Mouse (Mus musculus) embryonic facial prominence, embryonic 10.5 days (tissue): ENCODE data around the gene Eaf1. TPM values are rescaled to one million over a fixed set of nuclear protein-coding genes. Genes with fewer than 3 reads are reported as not detected.

Experiments
- DNase-seq: peaks from one replicate; pipeline ENCODE4 v3.0.0-alpha.2; 2017; ENCODE audit warnings: low spot score
- H3K27ac ChIP-seq: fragments of 300-500 bp; sonication (generic); replicated peaks from 2 replicates; pipeline ENCODE4 v1.5.1; 2016; ENCODE audit warnings: mild to moderate bottlenecking
- H3K27me3 ChIP-seq: fragments of 300-500 bp; sonication (generic); replicated peaks from 2 replicates; pipeline ENCODE4 v1.6.1; 2016; ENCODE audit warnings: low read depth, mild to moderate bottlenecking; ENCODE audit not compliant: poor library complexity, severe bottlenecking
- H3K36me3 ChIP-seq: fragments of 300-500 bp; sonication (generic); replicated peaks from 2 replicates; pipeline ENCODE4 v1.6.1; 2016; ENCODE audit warnings: mild to moderate bottlenecking, moderate library complexity
- H3K4me1 ChIP-seq: fragments of 300-500 bp; sonication (generic); 2 replicates; pipeline ENCODE4 v1.6.1; 2016
- H3K4me3 ChIP-seq: fragments of 300-500 bp; sonication (generic); 2 replicates; pipeline ENCODE4 v1.5.1; 2016; ENCODE audit warnings: mild to moderate bottlenecking, moderate library complexity
- H3K9me3 ChIP-seq: fragments of 300-500 bp; sonication (generic); 2 replicates; pipeline ENCODE4 v1.6.1; 2016; ENCODE audit warnings: mild to moderate bottlenecking
- WGBS: fragments of 180-500 bp; shearing (Covaris S2); methylation state at CpG from one replicate; pipeline ENCODE4 v1.1.7; 2016; 5-methylcytosine and 5-hydroxymethylcytosine counted together
- polyA plus RNA-seq: library from polyadenylated mRNA; unstranded; fragments of >200 nt; fragmentation: Nextera tagmentation; extraction: Ambion mirVana; gene quantifications from 2 replicates; pipeline ENCODE4 v1.2.1, GENCODE M21; 2016

Eaf1 gene
- polyA plus RNA-seq, 1 experiment from 2014 or later, result 32.6 TPM

DNA sequence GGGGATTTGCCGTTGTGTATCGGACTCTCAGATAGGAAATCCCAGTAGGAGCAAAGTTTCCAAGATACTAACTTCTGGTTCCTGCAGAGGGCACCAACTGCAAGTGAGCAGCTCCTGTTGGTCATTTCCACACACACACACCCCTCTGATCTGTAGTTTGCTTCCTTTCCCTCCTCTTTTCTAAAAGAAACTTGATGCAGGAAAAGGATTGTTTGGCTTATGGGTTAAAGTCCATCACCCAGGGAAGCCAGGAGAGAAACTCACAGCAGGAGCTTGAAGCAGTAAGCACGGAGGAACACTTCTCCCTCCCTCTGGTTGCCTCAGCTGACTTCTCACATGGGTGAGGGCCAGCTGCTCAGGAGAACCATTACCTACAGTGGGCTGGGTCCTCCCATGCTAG, 25.0 kb downstream of the Eaf1 start:
- Histone ChIP-seq H3K27me3 (no peaks in the 10 kb centered on the region), H3K36me3 (peaks cover 2% of the 10 kb centered on the region; the same call in 1 of the 2 replicates), H3K27ac (no peak overlapping the region; the same call in 1 of the 2 replicates), H3K4me3 (no peak overlapping the region), H3K9me3 (peaks cover 6% of the 10 kb centered on the region; the same call in 1 of the 2 replicates), H3K4me1 (peaks cover 12% of the 10 kb centered on the region)
- no peak for DNase-seq
- WGBS, result 42% methylated on average over 3 of the region's 3 CpGs

DNA sequence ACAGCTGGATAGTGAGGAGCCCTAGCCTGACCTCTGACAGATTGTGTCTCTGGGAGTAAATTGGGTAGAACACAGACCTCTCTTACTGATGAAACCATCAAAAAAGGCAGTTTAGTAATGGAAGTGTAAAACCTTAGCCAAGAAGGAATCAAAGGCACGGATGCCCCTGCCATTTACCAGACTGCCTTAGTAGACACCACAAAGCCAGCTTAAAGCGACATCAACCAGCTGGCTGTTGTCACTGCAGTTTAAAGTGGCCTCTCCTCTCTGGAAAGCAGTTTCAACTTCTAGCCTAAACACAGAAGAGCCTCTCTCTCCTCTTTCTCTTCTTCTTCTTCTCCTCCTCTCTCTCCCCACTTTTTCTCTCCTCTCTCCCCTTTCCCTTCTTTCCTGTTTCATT, 27.1 kb downstream of the Eaf1 start:
- no peak overlapping the region for H3K27ac ChIP-seq
- no peaks in the 10 kb centered on the region for H3K9me3 ChIP-seq
- WGBS, result 82% methylated on average over 2 of the region's 2 CpGs
- no peaks in the 10 kb centered on the region for H3K36me3 ChIP-seq
- H3K4me1 ChIP-seq, result peaks cover 12% of the 10 kb centered on the region
- DNase-seq, result no peak
- H3K4me3 ChIP-seq, result no peak overlapping the region
- H3K27me3 ChIP-seq, result no peaks in the 10 kb centered on the region

GRCm38 (mm10) chr14:31525040-31525810, 31.0 kb downstream of the Eaf1 start:
- H3K9me3 ChIP-seq, result no peaks in the 10 kb centered on the region
- no peak overlapping the region for H3K4me3 ChIP-seq
- 78% methylated on average over 7 of the region's 7 CpGs for WGBS
- peaks cover 10% of the 10 kb centered on the region for H3K4me1 ChIP-seq
- H3K27me3 ChIP-seq, result no peaks in the 10 kb centered on the region
- DNase-seq, result no peak
- H3K36me3 ChIP-seq, result no peaks in the 10 kb centered on the region
- no peak overlapping the region for H3K27ac ChIP-seq

DNA sequence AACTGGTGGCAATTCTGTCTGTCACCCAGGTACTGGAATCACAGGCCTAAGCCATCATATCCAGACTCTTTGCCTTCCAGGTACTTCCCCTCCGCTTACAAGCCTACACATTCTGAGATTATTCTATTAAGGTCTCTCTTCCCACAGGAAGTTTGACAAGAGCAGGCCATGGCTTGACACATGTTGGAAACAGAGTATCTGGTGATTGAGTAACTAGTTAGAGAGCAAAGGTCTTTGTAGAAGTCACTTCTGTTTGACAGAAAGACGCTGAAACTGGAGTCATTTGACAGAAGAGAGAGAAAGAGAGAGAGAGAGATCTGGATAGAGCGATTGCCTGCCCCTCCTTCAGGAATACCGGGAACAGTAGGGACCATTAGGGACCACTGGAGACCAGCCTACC, 36.6 kb downstream of the Eaf1 start:
- no peak for DNase-seq
- WGBS, result 91% methylated on average over 4 of the region's 4 CpGs
- 0 out of 2 replicates have a peak overlapping the region, but pooled peaks have one; percentile 73 for H3K27ac ChIP-seq
- H3K4me1 ChIP-seq, result peaks cover 35% of the 10 kb centered on the region
- no peaks in the 10 kb centered on the region for H3K36me3 ChIP-seq
- H3K27me3 ChIP-seq, result no peaks in the 10 kb centered on the region
- H3K4me3 ChIP-seq, result no peak overlapping the region
- no peaks in the 10 kb centered on the region for H3K9me3 ChIP-seq

DNA sequence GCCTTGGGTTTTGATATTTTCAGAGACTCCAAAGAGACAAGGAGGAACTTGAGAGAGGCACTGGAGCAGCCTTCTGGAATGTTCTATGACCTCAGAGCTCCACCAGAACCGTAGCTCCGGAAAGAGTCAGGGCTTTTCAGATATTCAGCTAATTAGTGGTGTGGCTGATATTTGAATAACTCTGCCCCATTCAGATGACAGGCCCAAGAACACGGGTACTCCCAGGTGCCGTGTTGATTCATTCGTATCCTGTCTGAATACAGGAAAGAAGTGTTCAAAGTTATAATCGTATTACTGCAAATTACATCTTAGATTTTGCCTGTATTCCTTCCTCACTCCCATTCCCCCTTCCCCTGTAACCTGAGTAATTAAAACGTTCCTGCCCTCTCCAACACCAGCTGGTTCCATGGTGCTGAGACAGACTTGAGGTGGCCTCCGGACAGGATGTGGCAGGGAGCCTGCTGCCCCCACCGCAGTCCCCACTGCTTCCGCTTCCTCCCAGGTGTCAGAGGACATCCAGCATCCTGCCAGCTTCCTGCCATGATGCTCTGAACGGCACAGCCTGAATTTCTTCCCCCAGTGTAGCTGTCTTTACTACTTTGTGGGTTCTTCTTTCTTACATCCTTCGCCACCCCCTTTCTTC, 37.4 kb downstream of the Eaf1 start:
- no peak overlapping the region; the same call in 1 of the 2 replicates for H3K4me3 ChIP-seq
- peak; percentile 63 for DNase-seq
- WGBS, result 59% methylated on average over 12 of the region's 12 CpGs
- H3K4me1 ChIP-seq, result peaks cover 35% of the 10 kb centered on the region
- no peaks in the 10 kb centered on the region for H3K36me3 ChIP-seq
- no peaks in the 10 kb centered on the region for H3K9me3 ChIP-seq
- no peaks in the 10 kb centered on the region for H3K27me3 ChIP-seq
- peak overlapping the region; percentile 73 for H3K27ac ChIP-seq

DNA sequence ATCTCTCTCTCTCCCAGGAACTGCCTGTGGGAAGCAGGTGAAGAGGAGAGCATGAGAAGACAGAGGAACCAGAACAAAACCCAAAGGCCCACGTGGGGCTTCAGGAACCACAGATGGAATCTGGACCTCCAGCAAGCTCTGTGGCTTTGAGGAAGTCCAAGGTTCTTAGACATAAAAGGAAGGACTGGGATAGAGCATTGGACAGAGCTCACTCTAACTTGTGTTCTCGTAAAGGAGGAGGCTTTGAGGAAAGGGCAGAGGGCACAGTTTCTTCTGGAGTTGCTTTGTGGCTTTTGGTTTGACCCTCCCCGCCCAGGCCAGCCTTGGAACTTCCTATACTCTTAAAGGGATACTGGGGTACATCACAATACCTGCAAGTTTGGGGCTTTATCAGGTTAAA, 38.5 kb downstream of the Eaf1 start:
- H3K4me1 ChIP-seq, result peaks cover 34% of the 10 kb centered on the region
- H3K36me3 ChIP-seq, result no peaks in the 10 kb centered on the region
- no peak for DNase-seq
- no peaks in the 10 kb centered on the region for H3K9me3 ChIP-seq
- H3K27ac ChIP-seq, result peak overlapping the region; percentile 52; the same call in 1 of the 2 replicates
- WGBS, result 58% methylated on average over 3 of the region's 3 CpGs
- no peaks in the 10 kb centered on the region for H3K27me3 ChIP-seq
- no peak overlapping the region for H3K4me3 ChIP-seq

DNA sequence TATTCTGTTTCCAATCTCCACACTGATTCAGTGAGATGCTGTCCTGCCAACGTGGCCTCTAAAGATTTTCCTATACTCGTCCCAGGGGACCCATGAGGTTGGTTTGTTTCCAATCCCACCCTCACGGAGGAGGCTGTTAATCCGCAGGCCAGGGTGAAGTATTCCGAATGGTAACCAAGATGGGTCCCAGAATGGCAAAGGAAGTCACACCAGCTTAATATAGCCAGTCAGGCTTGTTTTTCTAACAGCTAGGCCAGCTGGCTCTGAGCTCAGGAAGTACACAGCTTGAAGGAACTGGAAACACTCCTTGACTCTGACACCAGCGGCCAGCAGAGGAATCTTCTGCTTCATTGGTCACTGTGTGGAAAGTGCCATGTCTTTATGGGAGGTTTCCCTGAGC, 43.1 kb downstream of the Eaf1 start:
- no peaks in the 10 kb centered on the region for H3K27me3 ChIP-seq
- no peaks in the 10 kb centered on the region for H3K9me3 ChIP-seq
- H3K27ac ChIP-seq, result no peak overlapping the region
- no peak for DNase-seq
- peaks cover 14% of the 10 kb centered on the region for H3K4me1 ChIP-seq
- 79% methylated on average over 6 of the region's 6 CpGs for WGBS
- H3K36me3 ChIP-seq, result no peaks in the 10 kb centered on the region
- H3K4me3 ChIP-seq, result no peak overlapping the region

- no peaks in the 10 kb centered on the region for H3K36me3 ChIP-seq
- DNase-seq, result no peak
- peak overlapping the region; percentile 8; the same call in 1 of the 2 replicates for H3K27ac ChIP-seq
- H3K4me1 ChIP-seq, result peaks cover 12% of the 10 kb centered on the region
- H3K27me3 ChIP-seq, result no peaks in the 10 kb centered on the region
- 73% methylated on average over 11 of the region's 11 CpGs for WGBS
- H3K9me3 ChIP-seq, result 0 out of 2 replicates have a peak, but pooled peaks cover 3% of the 10 kb centered on the region
- no peak overlapping the region for H3K4me3 ChIP-seq
These were observed 49.8 kb downstream of the Eaf1 start for GRCm38 (mm10) chr14:31543885-31544442.

DNA sequence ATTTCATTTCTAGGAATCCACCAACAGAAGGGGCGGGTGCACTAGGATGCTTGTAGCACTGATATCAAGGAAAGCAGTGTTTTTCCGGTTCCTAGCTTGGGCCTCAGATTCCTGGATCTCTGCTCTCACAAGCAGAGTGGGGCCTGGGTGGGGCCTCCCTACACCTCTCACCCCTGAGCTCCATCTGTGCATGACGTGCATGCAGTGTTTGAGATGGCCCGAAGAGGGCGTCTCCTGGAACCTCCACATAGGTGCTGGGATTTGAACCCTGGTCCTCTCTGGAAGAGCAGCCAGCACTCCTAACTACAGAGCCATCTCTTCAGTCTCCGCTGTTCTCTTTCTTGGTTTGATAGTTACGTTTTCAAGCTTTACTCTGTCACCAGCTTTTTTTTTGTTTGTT, 60.8 kb downstream of the Eaf1 start:
- no peak for DNase-seq
- Histone ChIP-seq H3K36me3 (no peaks in the 10 kb centered on the region), H3K4me1 (peaks cover 10% of the 10 kb centered on the region; the same call in 1 of the 2 replicates), H3K4me3 (no peak overlapping the region), H3K27ac (no peak overlapping the region), H3K27me3 (no peaks in the 10 kb centered on the region), H3K9me3 (no peaks in the 10 kb centered on the region)
- WGBS, result 90% methylated on average over 7 of the region's 7 CpGs

DNA sequence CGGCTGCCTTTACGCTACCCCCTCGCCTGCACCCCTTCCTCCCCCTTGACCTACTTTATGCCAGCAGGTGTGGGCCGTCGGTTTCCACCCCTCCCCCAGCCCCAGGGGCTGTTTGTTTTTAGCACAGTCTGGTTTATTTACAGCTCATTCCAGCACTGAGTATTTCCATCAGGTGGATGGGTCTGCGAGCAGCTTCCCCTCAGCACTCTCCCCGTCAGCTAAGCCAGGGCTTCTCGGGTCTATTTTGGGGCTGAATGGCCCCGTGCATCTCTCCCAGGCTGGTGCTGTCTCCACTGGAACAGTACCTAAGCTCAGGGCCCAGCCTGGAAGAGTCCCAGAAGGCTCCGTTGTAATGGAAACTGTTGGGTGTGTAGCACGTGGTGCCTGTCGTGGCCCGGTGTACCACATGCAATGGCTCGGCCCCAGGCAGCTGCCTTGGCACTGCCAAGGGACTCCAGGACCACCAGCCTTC, 61.8 kb downstream of the Eaf1 start:
- Histone ChIP-seq H3K4me3 (no peak overlapping the region), H3K27me3 (no peaks in the 10 kb centered on the region), H3K4me1 (peaks cover 17% of the 10 kb centered on the region), H3K9me3 (no peaks in the 10 kb centered on the region), H3K27ac (no peak overlapping the region), H3K36me3 (no peaks in the 10 kb centered on the region)
- 77% methylated on average over 14 of the region's 14 CpGs for WGBS
- no peak for DNase-seq

DNA sequence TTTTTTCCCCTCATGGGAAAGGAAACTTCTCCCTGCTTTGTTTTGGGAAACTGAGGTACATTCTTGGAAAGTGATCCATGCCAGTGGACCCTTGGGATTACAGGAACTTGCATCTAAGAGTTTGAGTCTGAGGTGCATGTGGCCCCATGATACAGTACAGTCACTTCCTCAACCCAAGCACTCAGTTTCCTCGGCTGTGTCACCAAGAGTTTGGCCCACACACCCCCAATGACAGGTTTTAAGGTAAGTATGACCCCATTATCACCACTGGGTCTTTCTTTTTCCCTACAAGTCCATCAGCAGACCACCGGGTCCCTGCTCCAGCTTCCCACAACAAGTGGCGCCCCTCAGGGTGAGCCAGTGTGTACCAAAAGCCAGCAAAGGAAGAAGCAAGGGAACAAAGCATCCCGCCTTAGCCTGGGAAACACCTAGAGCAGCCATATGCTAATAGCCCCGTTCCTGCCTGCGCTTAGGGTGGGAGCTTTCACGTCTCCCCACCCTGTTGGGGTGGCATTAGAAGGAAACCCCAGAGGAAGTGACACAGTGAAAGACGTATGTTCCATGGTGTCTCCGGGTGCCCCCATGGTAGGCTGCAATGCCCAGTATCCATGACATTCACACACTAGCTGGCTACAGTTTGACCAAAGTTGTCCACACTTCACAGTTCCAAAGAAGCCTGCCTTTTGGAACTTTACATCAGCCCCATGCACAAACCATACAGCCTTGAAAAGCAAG, 62.5 kb downstream of the Eaf1 start:
- 83% methylated on average over 9 of the region's 9 CpGs for WGBS

GRCm38 (mm10) chr14:31557273-31557672, 63.1 kb downstream of the Eaf1 start:
- Histone ChIP-seq H3K36me3 (no peaks in the 10 kb centered on the region), H3K27me3 (no peaks in the 10 kb centered on the region), H3K27ac (no peak overlapping the region), H3K9me3 (no peaks in the 10 kb centered on the region), H3K4me1 (peaks cover 20% of the 10 kb centered on the region), H3K4me3 (no peak overlapping the region)
- no peak for DNase-seq
- WGBS, result 88% methylated on average over 8 of the region's 8 CpGs

More for the DNA sequence above, 62.5 kb downstream of the Eaf1 start:
- DNase-seq, result no peak
- H3K4me1 ChIP-seq, result peaks cover 20% of the 10 kb centered on the region
- H3K9me3 ChIP-seq, result no peaks in the 10 kb centered on the region
- no peaks in the 10 kb centered on the region for H3K27me3 ChIP-seq
- H3K36me3 ChIP-seq, result no peaks in the 10 kb centered on the region
- no peak overlapping the region for H3K27ac ChIP-seq
- no peak overlapping the region for H3K4me3 ChIP-seq
